Mouse (Mus musculus) hindbrain, postnatal 0 days (tissue): ENCODE results near the gene Psmb9. TPM values are rescaled to one million over a fixed set of nuclear protein-coding genes. Genes with fewer than 3 reads are reported as not detected.
A peak's percentile ranks its signal among the peaks of the same experiment; 100 is the strongest.

Experiments used
- ATAC-seq: fragments of 200-750 bp; cut with Nextera tagmentation; 2 replicates; pipeline ENCODE4 v1.8.0; 2017; ENCODE audit warnings: mild to moderate bottlenecking, moderate TSS enrichment, moderate library complexity
- DNase-seq: peaks from one replicate; pipeline ENCODE4 v3.0.0-alpha.2; 2015; ENCODE audit warnings: low spot score
- H3K27ac ChIP-seq: fragments of 300-500 bp; sonication (generic); 2 replicates; pipeline ENCODE4 v1.5.1; 2014; ENCODE audit warnings: mild to moderate bottlenecking
- H3K27me3 ChIP-seq: fragments of 300-500 bp; sonication (generic); 2 replicates; pipeline ENCODE4 v1.6.1; 2014; ENCODE audit warnings: low read length, mixed read lengths; ENCODE audit not compliant: insufficient read depth
- H3K36me3 ChIP-seq: fragments of 300-500 bp; sonication (generic); 2 replicates; pipeline ENCODE4 v1.6.1; 2014; ENCODE audit warnings: low read length, mixed read lengths; ENCODE audit not compliant: insufficient read depth
- H3K4me1 ChIP-seq: fragments of 300-500 bp; sonication (generic); 2 replicates; pipeline ENCODE4 v1.6.1; 2014; ENCODE audit warnings: antibody characterized with exemption, low read length, mixed read lengths; ENCODE audit not compliant: insufficient read depth
- H3K4me2 ChIP-seq: fragments of 300-500 bp; sonication (generic); 2 replicates; pipeline ENCODE4 v1.6.1; 2014; ENCODE audit warnings: low read depth, mild to moderate bottlenecking, low read length, moderate library complexity, mixed read lengths
- H3K4me3 ChIP-seq: fragments of 300-500 bp; sonication (generic); 2 replicates; pipeline ENCODE4 v1.5.1; 2014; ENCODE audit warnings: low read length
- H3K9ac ChIP-seq: fragments of 300-500 bp; sonication (generic); replicated peaks from 2 replicates; pipeline ENCODE4 v1.6.1; 2014; ENCODE audit warnings: mild to moderate bottlenecking, low read length, moderate library complexity, mixed read lengths
- H3K9me3 ChIP-seq: fragments of 300-500 bp; sonication (generic); 2 replicates; pipeline ENCODE4 v1.6.1; 2016; ENCODE audit warnings: low read length, mixed read lengths
- CTCF ChIP-seq: IDR thresholded peaks from 2 replicates; pipeline ENCODE4 v1.5.1; 2016; ENCODE audit warnings: antibody characterized with exemption, control low read depth, low read depth
- WGBS: fragments of 180-500 bp; shearing (Covaris S2); extraction: QIAGEN DNeasy Blood & Tissue Kit; methylation state at CpG from one replicate; pipeline ENCODE4 v1.1.7; 2014; 5-methylcytosine and 5-hydroxymethylcytosine counted together
- polyA plus RNA-seq: library from polyadenylated mRNA; unstranded; fragments of >200 nt; fragmentation: Nextera tagmentation; extraction: Ambion mirVana; gene quantifications from 2 replicates; pipeline ENCODE4 v1.2.1, GENCODE M21; 2015
- total RNA-seq: library from RNA; depleted of rRNA; stranded (reverse); fragments of >200 nt; gene quantifications from 2 replicates; pipeline ENCODE4 v1.2.3, GENCODE M21; 2014

The Psmb9 gene
- total and polyA plus RNA-seq, 2 experiments from 2014 or later = 0.68 to 4.2 TPM

DNA sequence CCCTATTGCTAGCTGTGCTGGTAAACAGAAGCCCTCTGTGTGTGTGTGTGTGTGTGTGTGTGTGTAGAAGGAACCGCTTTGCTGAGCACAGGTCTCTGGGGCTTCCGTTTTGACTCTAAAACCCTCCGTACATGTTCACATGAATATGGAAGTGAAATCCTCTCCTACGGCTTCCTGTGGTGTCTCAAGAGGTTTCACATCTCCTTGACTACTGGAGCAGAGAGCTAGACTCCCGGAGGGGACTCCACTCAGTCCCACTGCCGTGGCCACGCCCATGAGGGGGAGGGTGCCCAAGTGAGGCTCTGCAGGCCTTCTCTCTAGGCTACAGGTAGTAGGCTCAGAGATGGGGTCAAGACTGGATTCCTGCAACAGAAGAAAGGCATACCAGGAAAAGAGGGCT lies 44.5 kb downstream of the Psmb9 start, which contains the start of gene H2-DMb2:
Gene H2-DMb2 (plus strand): TSS at position 275 of the 400 bp plus-strand sequence.
- ATAC-seq (no peak), DNase-seq (no peak)
- Histone ChIP-seq H3K9ac (no peak within 1 kb of the TSS), H3K9me3 (no peaks in the 10 kb centered on the region), H3K4me3 (no peak within 1 kb of the TSS), H3K4me2 (no peak within 1 kb of the TSS), H3K27ac (no peak within 1 kb of the TSS), H3K36me3 (no peaks in the 10 kb centered on the region), H3K27me3 (peaks cover 28% of the 10 kb centered on the region), H3K4me1 (peaks cover 4% of the 10 kb centered on the region; the same call in 1 of the 2 replicates)
- WGBS = 30% methylated on average over 7 of the region's 7 CpGs
- no peak for TF ChIP-seq CTCF

DNA sequence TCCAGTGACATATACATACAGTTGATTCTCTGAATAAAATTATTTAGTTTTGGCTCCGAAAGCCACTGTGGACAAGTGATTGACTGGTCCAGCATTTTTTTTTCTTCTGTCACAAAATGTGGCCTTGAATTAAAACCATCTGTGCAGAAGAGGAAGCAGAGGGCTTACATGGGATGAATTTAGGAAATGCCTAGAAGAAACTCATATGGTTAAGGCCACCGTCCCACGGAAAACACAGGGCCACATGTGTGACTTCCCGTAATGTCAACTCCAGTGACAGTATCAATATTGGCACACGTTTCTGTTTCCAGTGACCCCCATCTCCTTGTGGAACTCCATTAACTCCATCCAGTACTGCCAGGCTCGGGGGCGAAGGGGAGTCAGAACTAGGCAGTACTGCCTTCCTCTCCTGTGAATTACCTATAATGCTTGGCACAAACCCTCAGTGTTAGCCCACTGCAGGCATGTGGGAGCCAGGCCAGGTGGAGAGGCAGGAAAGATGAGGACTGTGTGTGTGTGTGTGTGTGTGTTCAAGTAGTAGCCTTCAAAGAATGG lies 45.0 kb downstream of the Psmb9 start:
- TF ChIP-seq CTCF = no peak
- H3K4me1 ChIP-seq = peaks cover 4% of the 10 kb centered on the region; the same call in 1 of the 2 replicates
- no peak overlapping the region for H3K4me3 ChIP-seq
- no peak overlapping the region for H3K4me2 ChIP-seq
- H3K9me3 ChIP-seq = no peaks in the 10 kb centered on the region
- 80% methylated on average over 7 of the region's 7 CpGs for WGBS
- H3K36me3 ChIP-seq = no peaks in the 10 kb centered on the region
- ATAC-seq = no peak
- no peak overlapping the region for H3K9ac ChIP-seq
- H3K27ac ChIP-seq = no peak overlapping the region
- H3K27me3 ChIP-seq = peaks cover 33% of the 10 kb centered on the region
- no peak for DNase-seq

DNA sequence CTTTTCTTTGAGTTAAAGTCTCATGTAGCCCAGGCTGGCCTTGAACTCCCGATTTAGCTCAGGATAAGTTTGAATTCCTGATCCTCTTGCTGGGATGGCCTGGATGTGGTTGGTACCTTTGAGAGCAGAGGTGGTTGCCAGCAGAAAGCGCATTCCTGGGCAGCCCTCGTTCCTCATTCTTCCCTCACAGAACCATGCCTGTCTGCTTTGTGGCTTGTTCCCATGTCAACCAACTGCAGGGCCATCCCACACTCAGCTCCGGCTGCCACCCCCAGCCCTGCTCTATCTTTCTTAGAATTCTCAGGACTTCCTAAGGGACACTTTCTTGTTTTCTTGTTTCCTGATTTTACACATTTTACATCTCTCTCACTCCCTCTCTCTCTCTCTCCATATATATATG lies 46.1 kb downstream of the Psmb9 start:
- H3K9me3 ChIP-seq = no peaks in the 10 kb centered on the region
- H3K36me3 ChIP-seq = no peaks in the 10 kb centered on the region
- WGBS = 43% methylated on average over 4 of the region's 4 CpGs

GRCm38 (mm10) chr17:34140240-34140639 lies 47.3 kb downstream of the Psmb9 start:
- Histone ChIP-seq H3K27me3 (peaks cover 33% of the 10 kb centered on the region), H3K4me2 (0 out of 2 replicates have a peak overlapping the region, but pooled peaks have one; percentile 49), H3K27ac (no peak overlapping the region), H3K36me3 (no peaks in the 10 kb centered on the region), H3K4me1 (peaks cover 4% of the 10 kb centered on the region; the same call in 1 of the 2 replicates), H3K9me3 (no peaks in the 10 kb centered on the region), H3K4me3 (no peak overlapping the region), H3K9ac (no peak overlapping the region)
- WGBS = 23% methylated on average over 5 of the region's 5 CpGs
- DNase-seq (no peak), ATAC-seq (no peak)
- no peak for TF ChIP-seq CTCF

More for the DNA sequence above, 46.1 kb downstream of the Psmb9 start:
- no peak overlapping the region for H3K4me2 ChIP-seq
- ATAC-seq (no peak), DNase-seq (no peak)
- H3K9ac ChIP-seq = no peak overlapping the region
- peaks cover 33% of the 10 kb centered on the region for H3K27me3 ChIP-seq
- H3K4me3 ChIP-seq = no peak overlapping the region
- no peak overlapping the region for H3K27ac ChIP-seq
- H3K4me1 ChIP-seq = peaks cover 4% of the 10 kb centered on the region; the same call in 1 of the 2 replicates
- TF ChIP-seq CTCF = no peak

DNA sequence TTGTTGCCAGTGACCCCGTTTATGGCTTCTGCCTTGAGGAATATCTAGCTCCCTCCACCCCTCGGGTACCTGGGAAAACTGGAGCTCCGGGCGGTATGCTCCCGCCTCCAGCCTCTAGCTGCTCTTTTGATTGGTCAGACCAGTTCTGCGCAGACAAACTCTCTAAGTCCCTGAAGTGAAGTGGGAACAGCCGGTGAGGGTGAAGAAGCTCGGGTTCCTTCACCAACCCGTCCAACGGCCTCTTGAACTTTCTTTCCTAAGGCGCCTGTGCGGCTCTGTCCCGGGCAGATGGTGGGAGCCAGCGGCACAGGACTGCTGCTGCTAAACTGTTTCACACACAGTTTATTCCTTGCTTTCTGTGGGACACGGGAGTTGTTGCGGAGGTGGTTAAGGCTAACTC lies 48.1 kb downstream of the Psmb9 start:
- no peak for ATAC-seq
- Histone ChIP-seq H3K4me2 (peak overlapping the region; percentile 49), H3K27ac (no peak overlapping the region), H3K9ac (0 out of 2 replicates have a peak overlapping the region, but pooled peaks have one; percentile 2), H3K27me3 (peaks cover 33% of the 10 kb centered on the region), H3K4me3 (peak overlapping the region; percentile 10), H3K36me3 (no peaks in the 10 kb centered on the region), H3K4me1 (peaks cover 4% of the 10 kb centered on the region; the same call in 1 of the 2 replicates), H3K9me3 (no peaks in the 10 kb centered on the region)
- no peak for DNase-seq
- WGBS = 1% methylated on average over 16 of the region's 16 CpGs
- TF ChIP-seq CTCF = no peak

DNA sequence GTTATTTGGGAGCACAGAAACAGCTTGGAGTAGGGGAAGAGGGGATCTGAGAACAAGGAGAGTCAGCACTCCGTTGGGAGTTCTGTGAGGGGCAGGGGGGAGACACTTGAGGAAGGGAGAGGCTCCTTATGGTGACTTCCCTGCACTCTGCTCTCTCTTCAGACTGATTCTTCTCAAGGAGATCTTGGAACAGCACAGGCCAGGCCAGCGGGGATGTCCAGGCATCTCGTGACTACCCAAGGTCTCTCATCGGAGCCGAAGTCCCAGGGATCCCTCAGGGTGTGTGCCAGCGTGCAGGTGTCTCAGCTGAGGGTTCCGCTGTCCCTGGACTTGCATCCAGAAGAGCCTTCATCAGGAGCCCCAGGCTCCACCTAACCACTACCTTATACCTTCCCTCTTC lies 48.9 kb downstream of the Psmb9 start:
- no peak for TF ChIP-seq CTCF
- Histone ChIP-seq H3K4me2 (no peak overlapping the region), H3K27ac (no peak overlapping the region), H3K36me3 (no peaks in the 10 kb centered on the region), H3K4me3 (no peak overlapping the region), H3K9me3 (no peaks in the 10 kb centered on the region), H3K27me3 (peaks cover 33% of the 10 kb centered on the region), H3K9ac (no peak overlapping the region), H3K4me1 (peaks cover 4% of the 10 kb centered on the region; the same call in 1 of the 2 replicates)
- no peak for ATAC-seq
- 78% methylated on average over 7 of the region's 7 CpGs for WGBS
- DNase-seq = no peak

- no peak overlapping the region for H3K27ac ChIP-seq
- H3K4me3 ChIP-seq = no peak overlapping the region
- H3K4me1 ChIP-seq = peaks cover 4% of the 10 kb centered on the region; the same call in 1 of the 2 replicates
- WGBS = 65% methylated on average over 7 of the region's 7 CpGs
- peaks cover 33% of the 10 kb centered on the region for H3K27me3 ChIP-seq
- no peak for ATAC-seq
- no peaks in the 10 kb centered on the region for H3K36me3 ChIP-seq
- no peaks in the 10 kb centered on the region for H3K9me3 ChIP-seq
- H3K4me2 ChIP-seq = no peak overlapping the region
- no peak for TF ChIP-seq CTCF
- no peak overlapping the region for H3K9ac ChIP-seq
- DNase-seq = no peak
Measured at GRCm38 (mm10) chr17:34137601-34138000, 50.0 kb downstream of the Psmb9 start.
